Mouse (Mus musculus): ENCODE data around the gene Ccdc33. TPM values are rescaled to one million over a fixed set of nuclear protein-coding genes. Genes with fewer than 3 reads are reported as not detected.
A peak's percentile ranks its signal among the peaks of the same experiment; 100 is the strongest.

Gene Ccdc33
- total and polyA plus RNA-seq, 2 experiments from 2014 or later = 0.27 to 1.4 TPM

- Histone ChIP-seq H3K9ac (replicated peaks; ENCODE audit: low read length, poor library complexity, severe bottlenecking) (no peak overlapping the region), H3K4me1 (ENCODE audit: insufficient read depth, low read length) (peaks cover 6% of the 10 kb centered on the region; the same call in 1 of the 2 replicates), H3K9me3 (ENCODE audit: low read length) (no peaks in the 10 kb centered on the region), H3K27me3 (ENCODE audit: insufficient read depth, low read length) (no peaks in the 10 kb centered on the region), H3K4me2 (ENCODE audit: low read depth, low read length, poor library complexity, severe bottlenecking) (no peak overlapping the region), H3K27ac (ENCODE audit: low read depth, low read length) (no peak overlapping the region), H3K36me3 (ENCODE audit: insufficient read depth, low read length) (no peaks in the 10 kb centered on the region), H3K4me3 (ENCODE audit: low read depth, low read length) (no peak overlapping the region)
- DNase-seq (ENCODE audit: low spot score) = no peak
- no peak for ATAC-seq (ENCODE audit: low FRiP score)
- 30% methylated on average over 2 of the region's 2 CpGs for WGBS
- no peak for TF ChIP-seq CTCF (IDR thresholded peaks at IDR 0.05)
Measured at GRCm38 (mm10) chr9:58135921-58136321, 17.3 kb upstream of the Ccdc33 start.

GRCm38 (mm10) chr9:58134906-58135305 is 16.3 kb upstream of the Ccdc33 start:
- DNase-seq (ENCODE audit: low spot score) = peak; percentile 82
- no peak for ATAC-seq (ENCODE audit: low FRiP score)
- no peak for TF ChIP-seq CTCF (IDR thresholded peaks at IDR 0.05)
- Histone ChIP-seq H3K9ac (replicated peaks; ENCODE audit: low read length, poor library complexity, severe bottlenecking) (no peak overlapping the region), H3K4me3 (ENCODE audit: low read depth, low read length) (no peak overlapping the region), H3K36me3 (ENCODE audit: insufficient read depth, low read length) (no peaks in the 10 kb centered on the region), H3K4me2 (ENCODE audit: low read depth, low read length, poor library complexity, severe bottlenecking) (no peak overlapping the region), H3K9me3 (ENCODE audit: low read length) (no peaks in the 10 kb centered on the region), H3K27ac (ENCODE audit: low read depth, low read length) (no peak overlapping the region), H3K4me1 (ENCODE audit: insufficient read depth, low read length) (peaks cover 6% of the 10 kb centered on the region; the same call in 1 of the 2 replicates), H3K27me3 (ENCODE audit: insufficient read depth, low read length) (peaks cover 3% of the 10 kb centered on the region)
- 39% methylated on average over 7 of the region's 7 CpGs for WGBS

GRCm38 (mm10) chr9:58133893-58134884 is 15.6 kb upstream of the Ccdc33 start:
- H3K27me3 ChIP-seq (ENCODE audit: insufficient read depth, low read length) = peaks cover 10% of the 10 kb centered on the region
- no peak overlapping the region for H3K9ac ChIP-seq (replicated peaks; ENCODE audit: low read length, poor library complexity, severe bottlenecking)
- H3K4me2 ChIP-seq (ENCODE audit: low read depth, low read length, poor library complexity, severe bottlenecking) = no peak overlapping the region
- TF ChIP-seq CTCF (IDR thresholded peaks at IDR 0.05) = no peak
- no peak overlapping the region for H3K27ac ChIP-seq (ENCODE audit: low read depth, low read length)
- ATAC-seq (ENCODE audit: low FRiP score) (peak; percentile 34; the same call in 1 of the 2 replicates), DNase-seq (ENCODE audit: low spot score) (peak; percentile 34)
- no peak overlapping the region for H3K4me3 ChIP-seq (ENCODE audit: low read depth, low read length)
- H3K36me3 ChIP-seq (ENCODE audit: insufficient read depth, low read length) = no peaks in the 10 kb centered on the region
- H3K9me3 ChIP-seq (ENCODE audit: low read length) = no peaks in the 10 kb centered on the region
- H3K4me1 ChIP-seq (ENCODE audit: insufficient read depth, low read length) = peaks cover 6% of the 10 kb centered on the region; the same call in 1 of the 2 replicates
- 13% methylated on average over 13 of the region's 17 CpGs for WGBS

GRCm38 (mm10) chr9:58131735-58132134 is 13.1 kb upstream of the Ccdc33 start:
- no peak for ATAC-seq (ENCODE audit: low FRiP score)
- 73% methylated on average over 7 of the region's 7 CpGs for WGBS
- no peak for TF ChIP-seq CTCF (IDR thresholded peaks at IDR 0.05)

GRCm38 (mm10) chr9:58130909-58131308 is 12.3 kb upstream of the Ccdc33 start:
- no peak overlapping the region for H3K9ac ChIP-seq (replicated peaks; ENCODE audit: low read length, poor library complexity, severe bottlenecking)
- ATAC-seq (ENCODE audit: low FRiP score) (no peak), DNase-seq (ENCODE audit: low spot score) (no peak)
- H3K27ac ChIP-seq (ENCODE audit: low read depth, low read length) = no peak overlapping the region
- H3K27me3 ChIP-seq (ENCODE audit: insufficient read depth, low read length) = peaks cover 14% of the 10 kb centered on the region
- no peaks in the 10 kb centered on the region for H3K36me3 ChIP-seq (ENCODE audit: insufficient read depth, low read length)
- no peaks in the 10 kb centered on the region for H3K9me3 ChIP-seq (ENCODE audit: low read length)
- H3K4me3 ChIP-seq (ENCODE audit: low read depth, low read length) = no peak overlapping the region
- 44% methylated on average over 3 of the region's 3 CpGs for WGBS
- H3K4me1 ChIP-seq (ENCODE audit: insufficient read depth, low read length) = peaks cover 11% of the 10 kb centered on the region
- H3K4me2 ChIP-seq (ENCODE audit: low read depth, low read length, poor library complexity, severe bottlenecking) = no peak overlapping the region
- no peak for TF ChIP-seq CTCF (IDR thresholded peaks at IDR 0.05)

More at GRCm38 (mm10) chr9:58131735-58132134, 13.1 kb upstream of the Ccdc33 start:
- Histone ChIP-seq H3K4me1 (ENCODE audit: insufficient read depth, low read length) (peaks cover 11% of the 10 kb centered on the region), H3K9me3 (ENCODE audit: low read length) (no peaks in the 10 kb centered on the region), H3K27ac (ENCODE audit: low read depth, low read length) (no peak overlapping the region), H3K9ac (replicated peaks; ENCODE audit: low read length, poor library complexity, severe bottlenecking) (no peak overlapping the region), H3K36me3 (ENCODE audit: insufficient read depth, low read length) (no peaks in the 10 kb centered on the region), H3K27me3 (ENCODE audit: insufficient read depth, low read length) (peaks cover 14% of the 10 kb centered on the region), H3K4me3 (ENCODE audit: low read depth, low read length) (no peak overlapping the region), H3K4me2 (ENCODE audit: low read depth, low read length, poor library complexity, severe bottlenecking) (no peak overlapping the region)
- no peak for DNase-seq (ENCODE audit: low spot score)

- ATAC-seq (ENCODE audit: low FRiP score) (no peak), DNase-seq (ENCODE audit: low spot score) (no peak)
- TF ChIP-seq CTCF (IDR thresholded peaks at IDR 0.05) = no peak
- Histone ChIP-seq H3K9ac (replicated peaks; ENCODE audit: low read length, poor library complexity, severe bottlenecking) (no peak overlapping the region), H3K27me3 (ENCODE audit: insufficient read depth, low read length) (peaks cover 14% of the 10 kb centered on the region), H3K4me2 (ENCODE audit: low read depth, low read length, poor library complexity, severe bottlenecking) (no peak overlapping the region), H3K9me3 (ENCODE audit: low read length) (no peaks in the 10 kb centered on the region), H3K36me3 (ENCODE audit: insufficient read depth, low read length) (no peaks in the 10 kb centered on the region), H3K4me3 (ENCODE audit: low read depth, low read length) (no peak overlapping the region), H3K27ac (ENCODE audit: low read depth, low read length) (no peak overlapping the region), H3K4me1 (ENCODE audit: insufficient read depth, low read length) (peaks cover 11% of the 10 kb centered on the region)
- 24% methylated on average over 8 of the region's 8 CpGs for WGBS
Measured at GRCm38 (mm10) chr9:58129508-58129907, 10.9 kb upstream of the Ccdc33 start.
